Mouse (Mus musculus): ENCODE data around the gene Gm5431. TPM values are rescaled to one million over a fixed set of nuclear protein-coding genes. Genes with fewer than 3 reads are reported as not detected.

The Gm5431 gene
- 0.13 TPM in 1 of 2 replicates, not detected in the other for polyA plus RNA-seq (2021; fragmentation: Nextera tagmentation)
- long read RNA-seq, experiment 1, partial matches to known transcripts: 0 of 1 reads
- long read RNA-seq, experiment 1, other reads (novel, unspliced or antisense): 0 of 1 reads
- long read RNA-seq, experiment 2: 0 reads

GRCm38 (mm10) chr11:48902021-48902420, at the start of gene Gm5431:
Gm5431 (minus strand) TSS chr11:48902214.

GRCm38 (mm10) chr11:48946090-48946489, 44.1 kb upstream of the Gm5431 start, which contains the start of gene Psme2b:
Psme2b (minus strand) TSS chr11:48946190.

GRCm38 (mm10) chr11:48871201-48871772, 30.7 kb downstream of the Gm5431 start, which contains the start of gene Irgm1:
Irgm1 (minus strand) TSS chr11:48871683.

Other genes starting within 250 kb of the Gm5431 start
- gene Rack1, start 101.9 kb downstream of the Gm5431 start, polyA plus RNA-seq (2021; fragmentation: Nextera tagmentation): 177 and 253 TPM in 2 replicates
- 2.9 and 3.0 TPM in 2 replicates for gene Trim41, start 84.9 kb downstream of the Gm5431 start, polyA plus RNA-seq (2021; fragmentation: Nextera tagmentation)
- 1.0 and 1.3 TPM in 2 replicates for gene Trim7, start 76.1 kb downstream of the Gm5431 start, polyA plus RNA-seq (2021; fragmentation: Nextera tagmentation)
- 0.21 and 1.0 TPM in 2 replicates for gene Gm12184, start 75.6 kb downstream of the Gm5431 start, polyA plus RNA-seq (2021; fragmentation: Nextera tagmentation)
- gene Irgm1, start 30.5 kb downstream of the Gm5431 start, polyA plus RNA-seq (2021; fragmentation: Nextera tagmentation): 11.3 and 11.6 TPM in 2 replicates
- gene Psme2b, start 44.0 kb upstream of the Gm5431 start, polyA plus RNA-seq (2021; fragmentation: Nextera tagmentation): 3.2 and 4.0 TPM in 2 replicates
- gene Olfr56, start 76.7 kb upstream of the Gm5431 start, polyA plus RNA-seq (2021; fragmentation: Nextera tagmentation): not detected in 2 replicates
- gene 9930111J21Rik1, start 77.2 kb upstream of the Gm5431 start, polyA plus RNA-seq (2021; fragmentation: Nextera tagmentation): 0.30 and 0.55 TPM in 2 replicates
- not detected in 2 replicates for gene Gm12185, start 90.0 kb upstream of the Gm5431 start, polyA plus RNA-seq (2021; fragmentation: Nextera tagmentation)
- gene Tgtp1, start 92.0 kb upstream of the Gm5431 start, polyA plus RNA-seq (2021; fragmentation: Nextera tagmentation): 0.80 and 1.1 TPM in 2 replicates
- gene 9930111J21Rik2, start 149.0 kb upstream of the Gm5431 start, polyA plus RNA-seq (2021; fragmentation: Nextera tagmentation): 0.54 and 0.55 TPM in 2 replicates
- gene Tgtp2, start 162.0 kb upstream of the Gm5431 start, polyA plus RNA-seq (2021; fragmentation: Nextera tagmentation): 1.1 and 1.7 TPM in 2 replicates
- 2.0 and 2.3 TPM in 2 replicates for gene Ifi47, start 174.4 kb upstream of the Gm5431 start, polyA plus RNA-seq (2021; fragmentation: Nextera tagmentation)
- gene Olfr1396, start 212.7 kb upstream of the Gm5431 start, polyA plus RNA-seq (2021; fragmentation: Nextera tagmentation): not detected in 2 replicates
- not detected in 2 replicates for gene Olfr1395, start 240.1 kb upstream of the Gm5431 start, polyA plus RNA-seq (2021; fragmentation: Nextera tagmentation)

Measured in left cerebral cortex, adult 6 months (tissue).